Mouse (Mus musculus): Measurements from ENCODE around the gene Pgr. TPM values are rescaled to one million over a fixed set of nuclear protein-coding genes. Genes with fewer than 3 reads are reported as not detected.
A peak's percentile ranks its signal among the peaks of the same experiment; 100 is the strongest.

Pgr gene
- polyA plus RNA-seq (2015; fragmentation: Nextera tagmentation; extraction: Ambion mirVana) = not detected in 2 replicates

DNA sequence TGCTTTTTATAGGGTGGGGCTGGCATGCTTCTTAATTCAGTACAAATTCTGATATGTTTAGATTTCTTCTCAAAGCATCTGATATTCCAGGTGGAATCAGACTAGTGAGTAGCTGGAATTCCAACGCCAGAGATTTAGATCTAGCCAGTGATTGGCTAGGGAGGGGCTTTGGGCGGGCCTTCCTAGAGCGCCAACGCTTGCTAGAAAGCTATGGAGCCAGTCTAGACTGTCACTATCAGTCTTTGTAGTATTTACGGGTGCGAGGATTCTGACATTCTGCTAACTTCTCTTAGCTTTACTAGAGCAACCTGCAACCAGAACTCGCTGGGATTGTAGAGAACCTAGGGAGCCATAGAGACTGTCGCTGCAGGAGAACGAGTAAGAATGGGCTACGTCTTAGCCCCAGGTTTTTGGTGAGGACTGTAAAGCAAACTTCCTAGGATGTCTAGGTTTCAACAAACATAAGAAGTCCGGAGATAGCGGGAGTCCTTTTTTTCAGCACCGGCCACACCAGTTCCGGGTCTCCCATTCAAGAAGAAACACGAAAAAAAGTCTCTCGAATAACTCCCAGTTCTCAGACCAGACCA lies at the start of gene Pgr:
Gene Pgr (plus strand): TSS at position 218 of the 587 bp plus-strand sequence.
- Histone ChIP-seq H3K4me2 (ENCODE audit: low read depth, low read length) (peak within 1 kb of the TSS; percentile 61), H3K9me3 (ENCODE audit: low read length) (no peaks in the 10 kb centered on the region), H3K36me3 (replicated peaks; ENCODE audit: insufficient read depth, low read length) (no peaks in the 10 kb centered on the region), H3K4me3 (ENCODE audit: low read depth, low read length) (peak within 1 kb of the TSS; percentile 27; the same call in 1 of the 2 replicates), H3K9ac (replicated peaks) (no peak within 1 kb of the TSS), H3K27me3 (ENCODE audit: insufficient read depth, low read length) (peaks cover 38% of the 10 kb centered on the region), H3K27ac (ENCODE audit: low read depth) (no peak within 1 kb of the TSS), H3K4me1 (ENCODE audit: insufficient read depth) (peaks cover 5% of the 10 kb centered on the region)
- WGBS (ENCODE audit: insufficient replicate concordance) = 2% methylated on average over 16 of the region's 16 CpGs
- ATAC-seq = no peak
- TF ChIP-seq EP300 (IDR thresholded peaks at IDR 0.05; ENCODE audit: low read depth) = no peak
- TF ChIP-seq CTCF (IDR thresholded peaks at IDR 0.05; ENCODE audit: low read depth) = no peak
- DNase-seq = no peak

DNA sequence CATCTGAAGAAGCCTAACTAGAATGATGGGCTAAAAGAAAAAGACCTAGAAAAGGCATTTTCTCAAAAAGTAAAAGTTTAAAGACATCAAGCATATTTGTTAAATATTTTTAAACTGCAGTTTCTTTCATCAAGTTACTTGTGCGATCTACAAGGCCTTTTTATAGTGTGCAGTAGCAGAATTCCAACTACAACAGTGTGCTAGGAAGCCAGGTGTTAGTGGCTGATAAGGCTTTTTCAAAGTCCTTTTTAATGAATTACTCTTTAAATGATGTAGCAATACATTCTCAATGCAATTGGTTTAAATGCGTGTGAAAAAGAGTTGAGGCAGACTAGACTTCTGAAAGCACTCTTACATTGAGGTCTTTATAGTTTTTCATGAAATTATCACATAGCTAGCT lies 42.2 kb upstream of the Pgr start:
- Histone ChIP-seq H3K27me3 (ENCODE audit: insufficient read depth, low read length) (no peaks in the 10 kb centered on the region), H3K27ac (ENCODE audit: low read depth) (no peak overlapping the region), H3K9me3 (ENCODE audit: low read length) (no peaks in the 10 kb centered on the region), H3K4me3 (ENCODE audit: low read depth, low read length) (no peak overlapping the region), H3K9ac (replicated peaks) (no peak overlapping the region), H3K36me3 (replicated peaks; ENCODE audit: insufficient read depth, low read length) (no peaks in the 10 kb centered on the region), H3K4me1 (ENCODE audit: insufficient read depth) (no peaks in the 10 kb centered on the region), H3K4me2 (ENCODE audit: low read depth, low read length) (no peak overlapping the region)
- ATAC-seq (no peak), DNase-seq (no peak)
- no peak for TF ChIP-seq EP300 (IDR thresholded peaks at IDR 0.05; ENCODE audit: low read depth)
- no peak for TF ChIP-seq CTCF (IDR thresholded peaks at IDR 0.05; ENCODE audit: low read depth)
- 79% methylated on average over 2 of the region's 2 CpGs for WGBS (ENCODE audit: insufficient replicate concordance)

DNA sequence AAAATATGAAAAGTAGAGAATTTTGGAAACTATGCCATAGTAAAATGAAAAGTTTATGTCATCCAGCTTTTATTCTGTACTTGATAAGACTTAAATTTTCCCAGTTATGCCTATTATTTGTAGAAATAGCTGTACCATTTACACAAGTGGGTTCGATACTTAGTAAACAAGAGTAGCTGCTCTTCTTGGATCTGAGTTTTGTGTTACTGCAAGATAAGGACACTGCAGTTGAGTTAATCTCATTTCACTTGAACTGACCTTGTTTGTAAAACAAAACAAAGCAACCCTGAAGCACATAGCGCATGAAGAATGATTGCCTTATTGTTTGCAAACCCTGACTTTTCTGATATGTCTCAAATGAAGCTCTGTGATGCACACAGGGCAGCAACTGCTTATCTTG lies 31.1 kb upstream of the Pgr start:
- Histone ChIP-seq H3K9me3 (ENCODE audit: low read length) (no peaks in the 10 kb centered on the region), H3K4me2 (ENCODE audit: low read depth, low read length) (no peak overlapping the region), H3K4me3 (ENCODE audit: low read depth, low read length) (no peak overlapping the region), H3K4me1 (ENCODE audit: insufficient read depth) (no peaks in the 10 kb centered on the region), H3K36me3 (replicated peaks; ENCODE audit: insufficient read depth, low read length) (no peaks in the 10 kb centered on the region), H3K9ac (replicated peaks) (no peak overlapping the region), H3K27me3 (ENCODE audit: insufficient read depth, low read length) (no peaks in the 10 kb centered on the region), H3K27ac (ENCODE audit: low read depth) (no peak overlapping the region)
- TF ChIP-seq CTCF (IDR thresholded peaks at IDR 0.05; ENCODE audit: low read depth) (no peak), EP300 (IDR thresholded peaks at IDR 0.05; ENCODE audit: low read depth) (no peak)
- ATAC-seq (no peak), DNase-seq (no peak)
- WGBS (ENCODE audit: insufficient replicate concordance) = 70% methylated on average over 2 of the region's 2 CpGs

DNA sequence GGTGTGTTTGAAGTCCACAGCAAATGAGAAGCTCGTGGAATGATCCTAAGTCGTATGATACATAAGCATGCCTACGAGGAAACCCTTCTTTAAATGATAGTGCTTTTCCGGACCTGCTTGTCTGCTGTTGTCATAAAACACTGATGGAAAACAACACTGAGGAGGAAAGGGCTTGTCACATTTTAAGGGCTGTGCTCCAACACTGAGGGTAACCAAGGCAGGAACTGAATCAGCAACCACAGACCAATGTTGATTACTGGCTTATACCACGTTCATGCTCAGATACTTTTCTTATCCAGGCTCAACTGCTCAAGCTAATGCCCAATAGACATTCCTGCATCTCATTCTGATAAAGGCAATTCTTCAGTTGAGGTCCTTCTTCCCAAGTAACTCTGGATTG lies 4.4 kb upstream of the Pgr start:
- no peaks in the 10 kb centered on the region for H3K36me3 ChIP-seq (replicated peaks; ENCODE audit: insufficient read depth, low read length)
- H3K4me2 ChIP-seq (ENCODE audit: low read depth, low read length) = no peak overlapping the region
- DNase-seq (no peak), ATAC-seq (no peak)
- no peak overlapping the region for H3K9ac ChIP-seq (replicated peaks)
- no peak overlapping the region for H3K27ac ChIP-seq (ENCODE audit: low read depth)
- H3K27me3 ChIP-seq (ENCODE audit: insufficient read depth, low read length) = peaks cover 13% of the 10 kb centered on the region; the same call in 1 of the 2 replicates
- H3K4me1 ChIP-seq (ENCODE audit: insufficient read depth) = no peaks in the 10 kb centered on the region
- H3K9me3 ChIP-seq (ENCODE audit: low read length) = no peaks in the 10 kb centered on the region
- no peak overlapping the region for H3K4me3 ChIP-seq (ENCODE audit: low read depth, low read length)
- 45% methylated on average over 5 of the region's 5 CpGs for WGBS (ENCODE audit: insufficient replicate concordance)
- TF ChIP-seq CTCF (IDR thresholded peaks at IDR 0.05; ENCODE audit: low read depth) = no peak
- TF ChIP-seq EP300 (IDR thresholded peaks at IDR 0.05; ENCODE audit: low read depth) = no peak

DNA sequence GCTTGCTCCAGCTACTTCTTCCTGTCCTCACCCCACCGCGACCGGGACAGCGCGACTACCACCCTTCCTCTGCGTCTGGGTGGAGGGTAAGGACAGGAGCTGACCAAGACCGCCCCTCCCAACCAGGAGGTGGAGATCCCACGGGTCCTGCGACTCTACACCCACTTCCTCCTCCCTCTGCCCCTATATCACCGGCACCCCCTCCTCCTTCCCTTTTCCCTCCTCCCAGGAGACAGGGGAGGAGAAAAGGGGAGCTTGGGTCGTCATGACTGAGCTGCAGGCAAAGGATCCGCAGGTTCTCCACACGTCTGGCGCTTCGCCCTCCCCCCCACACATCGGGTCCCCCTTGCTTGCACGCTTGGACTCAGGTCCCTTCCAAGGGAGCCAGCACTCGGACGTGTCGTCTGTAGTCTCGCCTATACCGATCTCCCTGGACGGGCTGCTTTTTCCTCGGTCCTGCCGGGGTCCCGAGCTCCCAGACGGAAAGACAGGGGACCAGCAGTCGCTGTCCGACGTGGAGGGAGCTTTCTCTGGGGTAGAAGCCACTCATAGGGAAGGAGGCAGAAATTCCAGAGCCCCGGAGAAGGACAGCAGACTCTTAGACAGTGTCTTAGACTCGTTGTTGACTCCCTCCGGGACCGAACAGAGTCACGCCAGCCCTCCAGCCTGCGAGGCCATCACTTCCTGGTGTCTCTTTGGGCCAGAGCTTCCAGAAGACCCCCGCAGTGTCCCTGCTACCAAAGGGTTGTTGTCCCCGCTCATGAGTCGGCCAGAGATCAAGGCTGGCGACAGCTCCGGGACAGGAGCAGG lies 775 bp downstream of the Pgr start:
- no peak overlapping the region for H3K9ac ChIP-seq (replicated peaks)
- ATAC-seq = 0 out of 2 replicates have a peak, but pooled peaks have one; percentile 10
- no peaks in the 10 kb centered on the region for H3K36me3 ChIP-seq (replicated peaks; ENCODE audit: insufficient read depth, low read length)
- H3K9me3 ChIP-seq (ENCODE audit: low read length) = no peaks in the 10 kb centered on the region
- 2% methylated on average over 41 of the region's 41 CpGs for WGBS (ENCODE audit: insufficient replicate concordance)
- peaks cover 5% of the 10 kb centered on the region for H3K4me1 ChIP-seq (ENCODE audit: insufficient read depth)
- DNase-seq = peak; percentile 14
- H3K4me3 ChIP-seq (ENCODE audit: low read depth, low read length) = peak overlapping the region; percentile 27
- TF ChIP-seq CTCF (IDR thresholded peaks at IDR 0.05; ENCODE audit: low read depth) (no peak), EP300 (IDR thresholded peaks at IDR 0.05; ENCODE audit: low read depth) (no peak)
- peaks cover 38% of the 10 kb centered on the region for H3K27me3 ChIP-seq (ENCODE audit: insufficient read depth, low read length)
- H3K4me2 ChIP-seq (ENCODE audit: low read depth, low read length) = peak overlapping the region; percentile 61
- H3K27ac ChIP-seq (ENCODE audit: low read depth) = no peak overlapping the region

- peaks cover 5% of the 10 kb centered on the region for H3K4me1 ChIP-seq (ENCODE audit: insufficient read depth)
- no peak overlapping the region for H3K9ac ChIP-seq (replicated peaks)
- H3K36me3 ChIP-seq (replicated peaks; ENCODE audit: insufficient read depth, low read length) = no peaks in the 10 kb centered on the region
- H3K27ac ChIP-seq (ENCODE audit: low read depth) = no peak overlapping the region
- H3K9me3 ChIP-seq (ENCODE audit: low read length) = no peaks in the 10 kb centered on the region
- ATAC-seq (no peak), DNase-seq (peak; percentile 15)
- TF ChIP-seq CTCF (IDR thresholded peaks at IDR 0.05; ENCODE audit: low read depth) = no peak
- TF ChIP-seq EP300 (IDR thresholded peaks at IDR 0.05; ENCODE audit: low read depth) = no peak
- H3K4me2 ChIP-seq (ENCODE audit: low read depth, low read length) = peak overlapping the region; percentile 61
- WGBS (ENCODE audit: insufficient replicate concordance) = 1% methylated on average over 35 of the region's 36 CpGs
- H3K4me3 ChIP-seq (ENCODE audit: low read depth, low read length) = peak overlapping the region; percentile 27
- peaks cover 38% of the 10 kb centered on the region for H3K27me3 ChIP-seq (ENCODE audit: insufficient read depth, low read length)
Observed at GRCm38 (mm10) chr9:8901013-8901646, 1.5 kb downstream of the Pgr start.

Data from liver, postnatal 0 days (tissue).